Mouse (Mus musculus) adrenal gland, postnatal 10 days (tissue): ENCODE measurements at regions not wholly inside any gene's neighbourhood (a gene's known extent, or its start where the extent isn't known, plus 50 kb on each side); places are given as distances from the start of the nearest gene placed in this dataset.

ENCODE experiments used
- DNase-seq: peaks from one replicate; pipeline ENCODE4 v3.0.0; 2021; ENCODE audit warnings: mixed read lengths

DNA sequence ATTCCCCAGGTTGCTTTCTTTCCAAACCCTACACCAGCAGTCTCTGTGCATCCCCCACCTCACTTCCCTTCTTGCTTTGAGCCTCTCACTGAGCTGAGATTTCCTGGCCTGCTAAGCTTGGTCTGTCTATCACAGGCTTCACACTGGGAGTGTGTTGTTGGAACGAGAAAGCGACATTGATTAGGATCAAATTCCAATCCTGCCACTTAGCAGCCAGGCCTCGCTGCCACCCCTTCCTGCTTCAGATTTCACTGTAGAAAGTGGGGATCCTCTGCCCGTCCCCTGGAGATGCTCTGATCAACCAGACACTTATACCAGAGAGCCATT is 123.8 kb upstream of the Id2 start:
- no peak for DNase-seq

DNA sequence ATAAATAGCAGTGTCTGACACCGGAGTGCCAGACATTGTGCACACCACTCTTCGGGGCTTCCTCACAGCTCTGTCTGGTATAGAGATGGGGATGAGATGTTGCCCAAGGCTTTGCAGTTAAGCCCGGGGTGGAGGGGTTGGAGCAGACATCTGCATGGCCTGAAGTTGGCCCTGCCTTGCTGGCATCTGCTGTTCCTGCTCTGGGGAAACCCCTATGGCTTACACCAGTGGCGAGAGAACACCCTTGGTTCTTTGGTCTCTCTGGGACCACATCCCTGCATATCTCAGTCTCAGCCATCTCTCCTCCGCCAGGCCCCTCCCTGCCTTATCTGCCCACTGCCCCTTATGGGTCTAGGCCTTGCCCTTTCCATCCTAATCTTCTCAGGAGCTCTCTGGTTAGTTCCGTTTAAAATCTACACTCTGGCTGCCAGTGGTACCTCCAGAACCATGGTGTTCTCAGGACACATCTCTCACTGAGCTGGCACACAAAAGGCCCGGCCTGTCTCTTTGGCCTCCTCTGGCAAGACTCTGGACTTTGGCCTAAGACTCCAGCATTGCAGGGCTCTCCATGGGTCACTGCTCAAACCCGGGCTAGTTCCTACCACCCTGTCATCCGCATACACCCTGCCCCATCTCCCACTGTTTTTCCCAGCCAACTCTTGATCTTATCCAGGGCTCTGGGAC is 123.3 kb upstream of the Id2 start:
- DNase-seq = no peak

DNA sequence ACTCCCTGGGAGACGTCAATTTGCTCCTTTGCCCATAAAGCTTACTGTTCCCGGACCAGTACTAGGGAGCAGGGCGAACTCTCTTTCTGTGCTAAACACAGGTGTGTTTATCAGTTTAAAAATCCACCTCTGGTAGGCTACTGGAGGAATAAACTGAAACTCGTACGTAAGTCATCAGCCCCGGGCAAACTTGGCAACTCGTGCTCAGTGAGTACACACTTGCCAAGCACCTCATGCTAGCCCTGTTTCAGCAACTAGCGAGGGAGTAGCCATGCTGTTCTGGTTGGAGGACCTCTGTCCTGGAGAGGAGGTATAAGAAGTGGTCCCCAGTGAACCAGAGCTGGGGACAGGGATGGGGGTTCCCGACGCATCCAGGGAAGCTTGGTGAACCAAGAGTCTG is 122.6 kb upstream of the Id2 start:
- peak; percentile 31 for DNase-seq

- no peak for DNase-seq
Observed at GRCm38 (mm10) chr12:25216792-25217516, 120.0 kb upstream of the Id2 start.

DNA sequence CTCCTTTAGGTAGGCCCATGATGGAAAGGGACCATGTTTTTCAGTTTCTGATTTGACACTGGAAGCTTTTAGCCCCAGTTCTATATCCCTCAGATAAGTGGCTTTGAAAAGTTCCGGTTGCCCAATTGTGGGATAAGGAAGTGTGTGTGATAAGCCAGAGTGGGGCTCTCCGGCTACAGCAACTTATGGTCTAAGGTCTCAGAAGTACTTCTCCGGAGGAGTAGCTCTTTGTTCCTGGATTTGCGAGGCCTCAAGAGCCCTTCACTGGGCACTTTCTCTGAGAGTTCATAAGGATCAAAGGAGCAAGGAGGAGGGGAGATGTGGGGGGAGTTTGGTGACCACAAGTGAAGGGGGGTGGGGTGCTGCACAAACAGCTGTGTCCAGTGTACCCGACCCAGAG is 118.3 kb upstream of the Id2 start:
- no peak for DNase-seq

DNA sequence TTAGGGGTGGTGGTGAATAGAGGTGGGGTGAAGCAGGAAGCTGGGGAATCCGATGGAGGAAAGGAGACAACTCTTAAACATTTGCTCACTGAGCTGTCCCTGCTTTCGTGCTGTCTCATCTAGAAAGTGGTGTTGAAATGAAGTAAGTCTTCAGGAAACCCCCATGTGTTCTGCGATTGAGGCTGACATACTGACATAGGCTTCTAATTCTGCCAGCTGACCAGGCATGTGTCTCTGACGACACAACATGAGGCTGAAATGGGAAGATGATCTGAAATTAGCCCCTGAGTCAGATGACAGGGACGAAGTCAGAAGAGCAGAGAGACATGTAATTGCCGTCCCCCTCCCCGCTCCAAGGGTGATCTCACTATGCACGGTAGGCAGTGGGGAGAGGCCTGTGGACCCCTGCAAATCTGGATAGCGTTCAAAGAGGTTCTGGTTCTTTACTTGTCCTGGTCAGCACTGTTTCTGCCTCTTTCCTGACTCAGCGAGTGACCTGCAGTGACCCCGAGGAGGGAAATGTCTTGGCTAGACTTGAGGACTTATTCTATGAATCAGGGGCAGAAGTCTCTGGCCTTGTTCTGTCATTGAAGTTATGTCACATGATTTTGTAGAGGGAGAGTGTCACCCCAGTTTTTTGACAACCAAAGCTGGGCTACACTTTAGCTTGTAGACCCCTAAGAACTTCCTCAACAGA is 117.0 kb upstream of the Id2 start:
- DNase-seq = peak; percentile 53

- no peak for DNase-seq
Observed at GRCm38 (mm10) chr12:25211331-25211730, 114.4 kb upstream of the Id2 start.

DNA sequence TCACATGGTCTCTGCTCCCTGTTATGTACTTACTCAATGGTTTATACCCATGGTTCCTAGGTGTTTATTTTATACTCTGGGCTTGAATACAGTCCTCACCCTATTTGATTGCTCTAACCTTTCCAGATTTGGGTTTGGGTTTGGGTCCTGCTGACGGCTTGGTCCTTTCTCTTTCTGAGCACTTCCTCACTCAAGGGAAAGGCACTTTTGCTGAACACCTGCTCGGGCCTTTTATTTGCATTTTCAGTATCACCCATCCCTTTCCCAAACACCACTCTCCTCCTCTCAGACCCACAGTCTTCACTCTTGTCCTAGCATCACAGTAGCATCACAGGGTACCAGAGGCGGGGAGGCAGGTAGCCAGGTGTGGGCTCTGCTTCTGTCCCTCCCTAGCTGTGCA is 113.7 kb upstream of the Id2 start:
- DNase-seq = no peak

GRCm38 (mm10) chr12:25209333-25209728 is 112.4 kb upstream of the Id2 start:
- peak; percentile 47 for DNase-seq

GRCm38 (mm10) chr12:25208670-25209332 is 111.9 kb upstream of the Id2 start:
- no peak for DNase-seq

DNA sequence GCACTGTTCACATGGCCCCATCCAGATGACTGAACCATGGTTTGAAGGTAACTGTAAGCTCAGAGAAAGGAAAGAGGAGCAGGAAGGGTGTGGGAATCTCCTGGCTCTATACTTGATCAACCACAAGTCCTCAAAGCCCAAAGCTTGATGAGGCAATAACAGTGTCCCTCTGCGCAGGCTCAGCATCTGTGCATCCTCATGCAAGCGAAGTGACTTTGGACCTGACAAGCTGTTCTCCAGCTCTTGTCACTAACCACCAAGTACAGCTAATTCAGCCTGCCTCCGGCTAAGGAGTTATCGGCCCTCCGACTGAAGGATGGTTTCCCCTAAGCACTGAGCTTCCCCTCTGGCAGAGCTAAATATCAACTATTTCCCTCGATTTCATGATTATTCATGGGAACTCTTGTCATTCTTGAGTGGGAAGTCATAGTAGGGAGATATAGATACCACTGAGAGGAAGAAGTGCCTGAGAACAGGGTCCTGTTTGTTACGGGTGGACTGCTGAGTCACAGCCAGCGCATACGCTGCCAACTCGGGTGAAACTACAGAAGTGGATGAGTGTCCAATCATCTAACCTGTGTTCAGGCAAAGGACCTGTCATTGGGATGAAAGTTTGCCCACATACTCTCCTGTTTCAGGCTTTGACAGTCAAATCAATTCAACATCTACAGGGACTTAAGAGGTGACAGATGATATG is 106.6 kb upstream of the Id2 start:
- DNase-seq = no peak

- DNase-seq = peak; percentile 57
Observed at GRCm38 (mm10) chr12:25200161-25200560, 103.2 kb upstream of the Id2 start.

GRCm38 (mm10) chr12:25197757-25198156 is 100.8 kb upstream of the Id2 start:
- no peak for DNase-seq

GRCm38 (mm10) chr12:25196022-25196421 is 99.1 kb upstream of the Id2 start:
- DNase-seq = no peak

DNA sequence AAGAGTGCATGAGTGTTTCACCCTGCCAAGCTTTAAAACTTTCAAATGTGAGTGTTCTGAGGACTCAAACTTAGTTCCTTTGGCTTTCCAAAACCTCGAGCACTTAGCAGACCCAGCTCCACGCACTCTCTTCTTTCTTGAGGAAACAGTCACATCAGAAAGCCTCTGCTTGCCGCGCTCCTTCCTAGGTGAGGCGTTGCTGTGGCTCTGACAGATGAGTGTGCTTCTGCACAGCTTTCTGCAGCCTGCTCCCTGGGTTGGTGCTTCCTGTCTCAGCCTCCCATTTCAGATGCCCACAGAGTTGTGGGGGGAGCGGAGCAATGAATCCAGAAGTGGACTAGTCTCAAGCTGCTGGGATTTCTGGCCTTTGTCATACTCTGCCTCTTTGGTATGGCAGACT is 95.3 kb upstream of the Id2 start:
- DNase-seq = no peak

DNA sequence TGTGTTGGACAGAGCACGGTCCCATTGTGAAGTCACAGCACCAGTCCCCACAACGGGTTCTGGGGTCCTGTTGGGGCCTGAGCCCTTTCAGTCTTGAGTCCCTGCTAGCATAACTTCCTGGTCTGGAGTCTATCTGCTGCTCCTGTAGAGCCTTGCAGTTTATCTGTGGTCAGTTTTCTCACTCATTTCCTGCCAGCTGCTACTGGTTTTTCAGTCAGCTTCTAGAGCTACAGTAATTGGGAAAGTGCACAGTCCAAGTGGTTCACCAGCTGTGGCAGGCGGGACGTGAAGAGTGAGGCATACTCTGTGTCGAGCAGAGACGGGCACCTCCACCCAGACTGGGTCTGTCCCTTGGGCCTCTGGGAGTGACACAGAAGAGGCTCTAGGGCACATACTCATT is 93.4 kb upstream of the Id2 start:
- DNase-seq = no peak

DNA sequence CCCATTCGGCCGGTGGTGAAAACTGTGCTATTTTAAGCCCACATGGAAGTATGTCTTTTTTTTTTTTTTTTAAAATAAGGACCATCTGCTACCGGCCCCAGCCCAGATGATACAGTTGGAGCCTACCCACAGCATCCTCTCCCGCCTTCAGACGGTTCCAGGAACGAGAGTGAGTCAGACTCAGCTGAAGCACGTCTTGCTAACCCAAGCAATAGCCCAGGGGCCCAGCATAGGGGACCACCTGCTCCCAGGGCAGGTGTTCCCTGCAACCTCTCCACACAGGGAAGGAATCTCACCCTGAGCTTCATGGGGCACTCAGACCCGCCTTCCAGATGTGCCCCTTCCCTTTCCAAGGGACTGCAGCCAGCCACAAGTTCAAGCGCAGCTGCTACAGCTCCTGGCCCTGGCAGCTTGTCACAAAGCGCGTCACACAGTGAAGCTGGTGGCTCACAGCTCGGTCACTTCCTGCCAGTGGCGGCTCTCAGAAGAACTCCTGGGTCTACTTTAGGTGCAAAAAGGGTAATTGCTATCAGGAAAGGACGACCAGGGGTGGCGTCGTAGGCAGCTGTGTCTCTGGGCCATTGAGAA is 92.3 kb upstream of the Id2 start:
- DNase-seq = no peak

- DNase-seq = no peak
Observed at GRCm38 (mm10) chr12:25188556-25188955, 91.6 kb upstream of the Id2 start.

DNA sequence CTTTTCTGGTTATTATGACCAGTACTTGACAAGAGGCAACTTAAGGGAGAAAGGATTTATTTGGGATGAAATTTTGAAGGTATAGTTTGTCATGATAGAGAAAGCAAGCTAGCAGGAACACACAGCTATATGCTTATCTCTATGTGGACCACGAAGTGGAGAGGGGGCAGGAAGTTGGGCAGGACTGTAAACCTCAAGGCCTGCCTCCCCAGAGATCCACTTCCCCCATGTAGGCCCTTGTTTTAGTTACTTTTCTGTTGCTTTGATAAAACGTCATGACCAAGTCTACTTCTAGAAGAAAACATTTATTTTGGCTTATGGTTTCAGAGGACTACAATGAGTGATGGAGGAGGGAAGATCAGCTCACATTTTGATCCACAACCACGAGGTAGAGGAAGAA is 90.3 kb upstream of the Id2 start:
- DNase-seq = no peak

GRCm38 (mm10) chr12:25182680-25183079 is 85.7 kb upstream of the Id2 start:
- no peak for DNase-seq

DNA sequence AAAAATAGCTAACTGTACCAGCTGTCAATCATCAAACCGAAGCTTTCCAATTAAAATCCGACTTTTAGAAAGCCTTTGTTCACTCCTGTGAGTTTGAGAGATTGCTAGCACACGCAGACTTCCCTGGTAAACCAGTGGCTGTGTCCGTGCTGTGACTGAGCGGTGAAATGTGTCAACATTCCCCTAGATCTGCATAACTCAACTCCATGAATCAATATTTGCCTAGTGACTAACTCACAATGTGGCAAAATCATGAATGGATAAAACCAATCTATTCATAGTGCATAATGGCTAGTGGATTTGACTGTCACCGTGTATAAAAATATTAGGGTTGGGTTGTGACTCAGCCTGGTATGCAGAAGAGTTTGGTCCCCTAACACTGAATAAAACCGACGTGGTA is 84.4 kb upstream of the Id2 start:
- DNase-seq = no peak

DNA sequence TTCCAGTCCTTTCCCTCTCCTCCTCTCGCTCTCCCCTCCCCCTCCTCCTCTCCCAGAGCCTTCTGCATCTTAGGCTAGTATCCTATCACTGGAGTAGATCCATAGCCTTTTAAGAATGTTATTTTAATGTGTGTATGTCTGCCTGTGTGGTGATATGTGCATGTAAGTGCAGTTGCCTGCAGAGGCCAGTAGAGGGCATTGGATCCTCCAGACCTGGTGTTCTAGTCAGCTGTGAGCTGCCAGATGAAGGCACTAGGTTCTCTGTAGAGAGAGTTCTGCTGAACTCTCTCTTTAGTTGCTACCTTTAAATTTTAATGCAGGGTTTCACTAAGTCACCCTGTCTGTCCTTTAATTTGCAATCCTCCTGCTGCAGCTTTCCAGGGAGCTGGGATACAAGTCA is 83.9 kb upstream of the Id2 start:
- DNase-seq = no peak
